Mouse (Mus musculus) kidney, postnatal 0 days (tissue): ENCODE data around the gene Lgals7. TPM values are rescaled to one million over a fixed set of nuclear protein-coding genes. Genes with fewer than 3 reads are reported as not detected.

Experiments
- ATAC-seq: fragments of 200-750 bp; cut with Nextera tagmentation; replicated peaks from 2 replicates; pipeline ENCODE4 v1.8.0; 2017; ENCODE audit warnings: low read depth, moderate number of reproducible peaks, moderate TSS enrichment, moderate library complexity; ENCODE audit not compliant: low FRiP score
- DNase-seq: peaks from one replicate; pipeline ENCODE4 v3.0.0-alpha.2; 2016; ENCODE audit warnings: low spot score
- H3K27ac ChIP-seq: fragments of 300-500 bp; sonication (generic); 2 replicates; pipeline ENCODE4 v1.5.1; 2014; ENCODE audit warnings: mild to moderate bottlenecking
- H3K27me3 ChIP-seq: fragments of 300-500 bp; sonication (generic); 2 replicates; pipeline ENCODE4 v1.6.1; 2014; ENCODE audit warnings: low read length, mixed read lengths; ENCODE audit not compliant: insufficient read depth
- H3K36me3 ChIP-seq: fragments of 300-500 bp; sonication (generic); 2 replicates; pipeline ENCODE4 v1.6.1; 2014; ENCODE audit warnings: low read length, mixed read lengths; ENCODE audit not compliant: insufficient read depth
- H3K4me1 ChIP-seq: fragments of 300-500 bp; sonication (generic); replicated peaks from 2 replicates; pipeline ENCODE4 v1.6.1; 2014; ENCODE audit warnings: antibody characterized with exemption, low read length, mixed read lengths; ENCODE audit not compliant: insufficient read depth
- H3K4me2 ChIP-seq: fragments of 300-500 bp; sonication (generic); 2 replicates; pipeline ENCODE4 v1.6.1; 2014; ENCODE audit warnings: mild to moderate bottlenecking, low read length, moderate library complexity, mixed read lengths
- H3K4me3 ChIP-seq: fragments of 300-500 bp; sonication (generic); replicated peaks from 2 replicates; pipeline ENCODE4 v1.5.1; 2014; ENCODE audit warnings: low read depth, low read length
- H3K9ac ChIP-seq: fragments of 300-500 bp; sonication (generic); 2 replicates; pipeline ENCODE4 v1.6.1; 2014; ENCODE audit warnings: low read depth, low read length
- H3K9me3 ChIP-seq: fragments of 300-500 bp; sonication (generic); replicated peaks from 2 replicates; pipeline ENCODE4 v1.6.1; 2016; ENCODE audit warnings: low read length, inconsistent platforms, mixed read lengths
- CTCF ChIP-seq: IDR thresholded peaks from 2 replicates; pipeline ENCODE4 v1.5.1; 2016; ENCODE audit warnings: antibody characterized with exemption, low read depth, mild to moderate bottlenecking, moderate library complexity
- WGBS: fragments of 180-500 bp; shearing (Covaris S2); extraction: QIAGEN DNeasy Blood & Tissue Kit; methylation state at CpG from one replicate; pipeline ENCODE4 v1.1.7; 2014; 5-methylcytosine and 5-hydroxymethylcytosine counted together
- polyA plus RNA-seq: library from polyadenylated mRNA; unstranded; fragments of >200 nt; fragmentation: Nextera tagmentation; extraction: Ambion mirVana; gene quantifications from 2 replicates; pipeline ENCODE4 v1.2.1, GENCODE M21; 2015

The Lgals7 gene
- polyA plus RNA-seq, 1 experiment from 2014 or later, result 1.3 TPM

DNA sequence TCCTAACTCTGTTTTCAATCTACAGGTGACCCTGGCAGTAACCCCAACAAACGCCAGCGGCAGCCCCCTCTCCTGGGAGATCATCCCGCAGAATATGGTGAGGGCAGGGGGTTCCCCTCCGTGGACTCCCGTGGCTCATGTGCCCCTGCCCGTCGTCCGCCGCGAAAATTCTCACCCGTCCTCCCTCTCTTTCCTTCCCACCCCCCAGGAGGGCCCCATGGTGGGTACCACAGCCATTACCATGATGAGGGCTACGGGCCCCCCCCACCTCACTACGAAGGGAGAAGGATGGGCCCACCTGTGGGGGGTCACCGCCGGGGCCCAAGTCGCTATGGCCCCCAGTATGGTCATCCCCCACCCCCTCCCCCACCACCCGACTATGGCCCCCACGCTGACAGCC lies 45.2 kb upstream of the Lgals7 start:
- Histone ChIP-seq H3K27me3 (no peaks in the 10 kb centered on the region), H3K9ac (no peak overlapping the region), H3K4me2 (no peak overlapping the region), H3K4me3 (no peak overlapping the region), H3K4me1 (no peaks in the 10 kb centered on the region; the same call in none of the 2 replicates), H3K36me3 (peaks cover 87% of the 10 kb centered on the region), H3K9me3 (no peaks in the 10 kb centered on the region), H3K27ac (no peak overlapping the region)
- ATAC-seq (0 out of 2 replicates have a peak, but pooled peaks have one; percentile 19), DNase-seq (no peak)
- 86% methylated on average over 18 of the region's 18 CpGs for WGBS
- TF ChIP-seq CTCF, result no peak

DNA sequence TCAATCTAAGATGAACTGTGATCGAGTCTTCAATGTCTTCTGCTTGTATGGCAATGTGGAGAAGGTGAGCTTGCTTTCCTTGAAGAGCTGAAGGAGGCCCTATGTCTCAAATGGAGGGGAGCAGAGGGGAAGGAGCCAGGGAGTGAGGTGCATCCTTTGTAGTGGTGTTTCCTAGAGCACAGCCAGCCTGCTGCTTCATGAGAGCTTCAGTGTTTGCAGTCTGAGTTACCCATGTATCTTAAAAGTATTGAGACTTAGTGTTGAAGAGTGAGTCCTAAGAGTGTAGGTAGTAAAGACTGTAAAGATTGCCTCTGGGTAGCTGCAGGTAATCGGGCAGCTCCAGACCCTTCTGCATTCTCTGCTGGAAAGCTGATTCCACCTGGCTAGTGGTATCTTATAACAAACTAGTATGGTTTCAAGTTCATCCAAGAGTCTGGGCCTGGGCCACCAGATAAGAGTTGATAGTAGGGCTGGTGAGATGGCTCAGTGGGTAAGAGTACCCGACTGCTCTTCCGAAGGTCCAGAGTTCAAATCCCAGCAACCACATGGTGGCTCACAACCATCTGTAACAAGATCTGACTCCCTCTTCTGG lies 44.7 kb upstream of the Lgals7 start:
- ATAC-seq (no peak), DNase-seq (no peak)
- WGBS, result 90% methylated on average over 4 of the region's 4 CpGs

DNA sequence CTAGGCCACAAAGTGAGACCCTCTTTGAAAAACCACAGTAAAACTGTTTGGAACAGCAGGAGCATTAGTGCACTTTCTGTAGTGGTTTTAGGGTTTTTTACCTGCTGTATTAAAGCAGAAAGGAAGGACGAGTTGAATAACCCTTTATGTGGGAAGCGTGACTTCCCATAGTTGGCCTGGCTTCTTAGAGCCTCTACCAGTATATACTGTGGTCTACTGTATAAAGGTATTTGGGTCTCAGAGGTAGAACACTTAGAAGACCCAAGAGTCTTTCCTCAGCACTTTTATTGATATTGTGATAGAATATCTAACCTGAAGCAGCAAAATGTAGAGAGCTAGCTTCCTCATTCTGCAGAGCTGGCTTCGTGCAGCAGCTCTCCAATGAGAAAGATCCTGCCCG lies 44.1 kb upstream of the Lgals7 start:
- Histone ChIP-seq H3K4me2 (no peak overlapping the region), H3K9ac (no peak overlapping the region), H3K4me3 (no peak overlapping the region), H3K27me3 (no peaks in the 10 kb centered on the region), H3K4me1 (peaks cover 3% of the 10 kb centered on the region), H3K36me3 (peaks cover 76% of the 10 kb centered on the region), H3K9me3 (no peaks in the 10 kb centered on the region), H3K27ac (no peak overlapping the region)
- WGBS, result 89% methylated on average over 4 of the region's 4 CpGs
- TF ChIP-seq CTCF, result no peak
- no peak for ATAC-seq
- no peak for DNase-seq

More for the DNA sequence above, 44.7 kb upstream of the Lgals7 start:
- H3K4me1 ChIP-seq, result no peaks in the 10 kb centered on the region; the same call in none of the 2 replicates
- H3K9me3 ChIP-seq, result no peaks in the 10 kb centered on the region
- no peak overlapping the region for H3K27ac ChIP-seq
- no peaks in the 10 kb centered on the region for H3K27me3 ChIP-seq
- H3K9ac ChIP-seq, result no peak overlapping the region
- no peak overlapping the region for H3K4me2 ChIP-seq
- no peak overlapping the region for H3K4me3 ChIP-seq
- TF ChIP-seq CTCF, result no peak
- H3K36me3 ChIP-seq, result peaks cover 82% of the 10 kb centered on the region

DNA sequence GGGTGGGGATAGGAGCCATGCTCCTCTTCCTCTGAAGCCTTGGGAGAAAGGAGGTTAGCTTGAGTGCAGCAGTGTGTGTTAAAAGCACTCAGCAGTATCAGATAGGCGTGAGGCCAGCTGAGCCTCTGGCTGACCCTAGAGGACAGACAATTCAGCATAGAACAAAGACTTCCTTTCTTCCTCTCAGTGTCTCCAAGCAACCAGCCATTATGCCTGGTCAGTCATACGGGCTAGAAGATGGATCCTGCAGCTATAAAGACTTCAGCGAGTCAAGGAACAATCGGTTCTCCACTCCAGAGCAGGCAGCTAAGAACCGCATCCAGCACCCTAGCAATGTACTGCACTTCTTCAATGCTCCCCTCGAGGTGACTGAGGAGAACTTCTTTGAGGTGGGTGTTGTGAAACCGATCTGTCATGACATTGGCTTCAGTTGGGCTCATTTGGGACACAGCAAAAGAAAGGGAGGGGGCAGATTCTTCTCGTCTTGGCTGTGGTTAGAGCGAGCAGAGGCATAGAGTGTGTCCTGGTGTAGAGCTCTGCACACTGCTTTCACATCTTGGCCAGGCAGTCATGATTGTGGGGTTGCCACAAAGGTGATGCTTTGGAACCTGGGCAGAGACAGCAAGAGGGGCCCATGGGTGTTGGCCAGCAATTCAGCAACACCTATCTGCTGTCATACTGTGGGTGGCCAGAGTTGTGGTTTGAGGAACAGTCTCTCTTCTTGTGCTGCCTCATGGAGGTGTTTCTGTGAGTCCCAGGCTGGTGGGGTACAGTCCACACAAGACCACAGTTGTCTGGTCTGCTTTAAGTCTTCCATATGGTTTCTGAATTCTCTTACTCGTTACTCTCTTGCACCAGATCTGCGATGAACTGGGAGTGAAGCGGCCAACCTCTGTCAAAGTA lies 43.0 kb upstream of the Lgals7 start:
- H3K9ac ChIP-seq, result no peak overlapping the region
- H3K4me1 ChIP-seq, result peaks cover 7% of the 10 kb centered on the region
- H3K27ac ChIP-seq, result 0 out of 2 replicates have a peak overlapping the region, but pooled peaks have one; percentile 40
- H3K4me3 ChIP-seq, result no peak overlapping the region
- no peak overlapping the region for H3K4me2 ChIP-seq
- H3K27me3 ChIP-seq, result no peaks in the 10 kb centered on the region
- H3K36me3 ChIP-seq, result peaks cover 67% of the 10 kb centered on the region
- no peak for TF ChIP-seq CTCF
- DNase-seq (no peak), ATAC-seq (no peak)
- H3K9me3 ChIP-seq, result no peaks in the 10 kb centered on the region
- 65% methylated on average over 12 of the region's 12 CpGs for WGBS

DNA sequence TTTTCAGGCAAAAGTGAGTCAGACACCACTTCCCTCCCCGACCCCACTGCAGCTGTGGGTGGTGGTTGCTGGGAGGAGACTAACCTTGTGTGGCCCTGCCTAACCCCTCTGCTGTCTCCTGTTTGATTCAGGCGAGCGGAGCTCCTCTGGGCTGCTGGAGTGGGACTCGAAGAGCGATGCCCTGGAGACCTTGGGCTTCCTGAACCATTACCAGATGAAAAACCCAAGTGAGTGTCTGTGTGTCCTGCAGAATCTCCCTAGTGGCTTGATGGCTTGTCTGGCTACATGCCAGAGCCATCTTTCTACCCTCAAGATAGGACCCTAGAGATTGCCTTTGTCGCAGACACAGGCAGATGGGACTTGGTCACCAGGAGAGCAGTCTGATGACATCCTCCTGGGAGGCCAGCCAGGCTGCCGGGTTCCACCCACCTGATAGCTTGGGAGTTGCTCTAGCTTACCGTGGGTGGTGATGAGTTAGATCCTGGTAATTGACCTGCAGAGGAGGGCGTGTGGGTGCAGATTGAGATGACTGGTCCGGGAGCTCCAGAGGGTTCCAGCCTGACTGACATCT lies 42.3 kb upstream of the Lgals7 start:
- H3K27me3 ChIP-seq, result no peaks in the 10 kb centered on the region
- no peak overlapping the region for H3K4me2 ChIP-seq
- ATAC-seq (no peak), DNase-seq (no peak)
- H3K27ac ChIP-seq, result 0 out of 2 replicates have a peak overlapping the region, but pooled peaks have one; percentile 40
- WGBS, result 50% methylated on average over 10 of the region's 10 CpGs
- H3K9me3 ChIP-seq, result no peaks in the 10 kb centered on the region
- H3K9ac ChIP-seq, result no peak overlapping the region
- H3K36me3 ChIP-seq, result peaks cover 59% of the 10 kb centered on the region
- H3K4me3 ChIP-seq, result no peak overlapping the region
- TF ChIP-seq CTCF, result no peak
- H3K4me1 ChIP-seq, result peaks cover 13% of the 10 kb centered on the region

DNA sequence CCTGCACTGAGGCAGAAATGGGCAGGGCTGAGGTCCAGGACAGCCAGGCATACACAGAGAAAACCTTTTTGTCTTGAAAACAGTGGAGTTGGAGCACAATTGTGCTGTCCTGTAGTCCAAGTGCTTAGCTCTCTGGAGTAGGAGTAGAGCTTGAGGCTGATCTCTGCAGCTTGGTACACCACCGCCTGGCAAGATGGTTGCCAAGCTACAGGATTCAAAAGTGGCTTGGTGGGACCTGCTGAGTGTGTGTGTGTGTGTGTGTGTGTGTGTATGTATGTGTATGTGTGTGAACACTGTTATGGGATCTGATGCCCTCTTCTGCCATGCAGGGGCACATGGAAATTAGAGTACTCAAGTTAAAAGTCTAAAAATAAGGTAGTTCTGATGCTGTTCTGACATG lies 41.1 kb upstream of the Lgals7 start:
- H3K27ac ChIP-seq, result 0 out of 2 replicates have a peak overlapping the region, but pooled peaks have one; percentile 5
- no peak overlapping the region for H3K4me3 ChIP-seq
- ATAC-seq (no peak), DNase-seq (no peak)
- H3K4me1 ChIP-seq, result peaks cover 13% of the 10 kb centered on the region
- H3K36me3 ChIP-seq, result peaks cover 49% of the 10 kb centered on the region
- no peak overlapping the region for H3K9ac ChIP-seq
- H3K4me2 ChIP-seq, result no peak overlapping the region
- no peaks in the 10 kb centered on the region for H3K9me3 ChIP-seq
- WGBS, result 83% methylated on average over 1 of the region's 1 CpGs
- H3K27me3 ChIP-seq, result no peaks in the 10 kb centered on the region
- TF ChIP-seq CTCF, result no peak
